Mouse (Mus musculus): ENCODE data around the gene Gmds. TPM values are rescaled to one million over a fixed set of nuclear protein-coding genes. Genes with fewer than 3 reads are reported as not detected.

The Gmds gene
- 10 to 100 TPM; 11.3 to 15.6 (median 12.9) TPM for total RNA-seq (2022)

GRCm38 (mm10) chr13:32338513-32339365, at the start of gene Gmds:
Gene Gmds (minus strand): TSS chr13:32338740.
- peak; percentile 76 to 90 for DNase-seq (ENCODE audit: low spot score in 2 of 2)

- no peak for DNase-seq (ENCODE audit: low spot score in 2 of 2)
These were observed 47.0 kb upstream of the Gmds start for GRCm38 (mm10) chr13:32385421-32386092.

- DNase-seq (ENCODE audit: low spot score in 2 of 2): no peak
These were observed 43.9 kb upstream of the Gmds start for GRCm38 (mm10) chr13:32382227-32383010.

GRCm38 (mm10) chr13:32378634-32379033, 40.1 kb upstream of the Gmds start:
- no peak for DNase-seq (ENCODE audit: low spot score in 2 of 2)

GRCm38 (mm10) chr13:32372531-32372883, 34.0 kb upstream of the Gmds start:
- no peak for DNase-seq (ENCODE audit: low spot score in 2 of 2)

GRCm38 (mm10) chr13:32371874-32372530, 33.5 kb upstream of the Gmds start:
- no peak for DNase-seq (ENCODE audit: low spot score in 2 of 2)

- peak in 1 of 2 experiments; percentile 15 for DNase-seq (ENCODE audit: low spot score in 2 of 2)
These were observed 32.2 kb upstream of the Gmds start for GRCm38 (mm10) chr13:32370751-32371150.

- no peak for DNase-seq (ENCODE audit: low spot score in 2 of 2)
These were observed 31.6 kb upstream of the Gmds start for GRCm38 (mm10) chr13:32370135-32370534.

- DNase-seq (ENCODE audit: low spot score in 2 of 2): no peak
These were observed 616 bp downstream of the Gmds start for GRCm38 (mm10) chr13:32337735-32338512.

GRCm38 (mm10) chr13:32318309-32318708, 20.2 kb downstream of the Gmds start:
- DNase-seq (ENCODE audit: low spot score in 2 of 2): no peak

GRCm38 (mm10) chr13:32317354-32317753, 21.2 kb downstream of the Gmds start:
- DNase-seq (ENCODE audit: low spot score in 2 of 2): no peak

GRCm38 (mm10) chr13:32312663-32313062, 25.9 kb downstream of the Gmds start:
- no peak for DNase-seq (ENCODE audit: low spot score in 2 of 2)

GRCm38 (mm10) chr13:32311476-32311875, 27.1 kb downstream of the Gmds start:
- DNase-seq (ENCODE audit: low spot score in 2 of 2): no peak

GRCm38 (mm10) chr13:32298456-32298855, 40.1 kb downstream of the Gmds start:
- no peak for DNase-seq (ENCODE audit: low spot score in 2 of 2)

- DNase-seq (ENCODE audit: low spot score in 2 of 2): peak in 1 of 2 experiments; percentile 17
These were observed 41.1 kb downstream of the Gmds start for GRCm38 (mm10) chr13:32297398-32297797.

GRCm38 (mm10) chr13:32294416-32295195, 43.9 kb downstream of the Gmds start:
- no peak for DNase-seq (ENCODE audit: low spot score in 2 of 2)

- no peak for DNase-seq (ENCODE audit: low spot score in 2 of 2)
These were observed 65.5 kb downstream of the Gmds start for GRCm38 (mm10) chr13:32272937-32273496.

- DNase-seq (ENCODE audit: low spot score in 2 of 2): no peak
These were observed 68.8 kb downstream of the Gmds start for GRCm38 (mm10) chr13:32269757-32270156.

- no peak for DNase-seq (ENCODE audit: low spot score in 2 of 2)
These were observed 69.3 kb downstream of the Gmds start for GRCm38 (mm10) chr13:32269261-32269660.
